Mouse (Mus musculus): ENCODE results near the gene Txndc11. TPM values are rescaled to one million over a fixed set of nuclear protein-coding genes. Genes with fewer than 3 reads are reported as not detected.

Gene Txndc11
- polyA plus RNA-seq, 1 experiment from 2014 or later = 39.8 TPM

DNA sequence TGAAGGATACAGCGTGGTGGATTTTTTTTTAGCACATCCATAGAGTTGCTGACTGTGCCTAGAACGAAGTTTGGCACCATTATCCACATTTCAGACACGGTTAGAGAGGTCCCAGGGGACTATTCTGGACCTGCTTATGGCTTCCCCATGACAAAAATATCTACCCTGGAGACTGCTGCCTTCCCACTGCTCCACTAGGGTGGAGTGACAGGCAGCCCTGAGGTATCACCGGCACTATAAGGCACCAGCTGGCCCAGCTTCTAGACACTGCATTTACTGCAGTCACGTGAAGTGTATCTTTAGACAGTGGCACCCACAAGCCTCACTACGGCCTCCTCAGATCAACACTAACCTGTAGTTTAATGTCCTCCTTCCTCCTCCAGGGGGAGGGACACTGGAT is 79.6 kb downstream of the Txndc11 start:
- H3K9ac ChIP-seq = no peak overlapping the region
- ATAC-seq (ENCODE audit: low FRiP score, low read depth) = no peak
- no peak overlapping the region for H3K27ac ChIP-seq
- H3K9me3 ChIP-seq = no peaks in the 10 kb centered on the region
- no peak overlapping the region for H3K4me3 ChIP-seq
- no peaks in the 10 kb centered on the region; the same call in 1 of the 2 replicates for H3K36me3 ChIP-seq
- 88% methylated on average over 6 of the region's 6 CpGs for WGBS
- no peaks in the 10 kb centered on the region for H3K4me1 ChIP-seq
- H3K4me2 ChIP-seq (replicated peaks) = no peak overlapping the region
- no peaks in the 10 kb centered on the region for H3K27me3 ChIP-seq

DNA sequence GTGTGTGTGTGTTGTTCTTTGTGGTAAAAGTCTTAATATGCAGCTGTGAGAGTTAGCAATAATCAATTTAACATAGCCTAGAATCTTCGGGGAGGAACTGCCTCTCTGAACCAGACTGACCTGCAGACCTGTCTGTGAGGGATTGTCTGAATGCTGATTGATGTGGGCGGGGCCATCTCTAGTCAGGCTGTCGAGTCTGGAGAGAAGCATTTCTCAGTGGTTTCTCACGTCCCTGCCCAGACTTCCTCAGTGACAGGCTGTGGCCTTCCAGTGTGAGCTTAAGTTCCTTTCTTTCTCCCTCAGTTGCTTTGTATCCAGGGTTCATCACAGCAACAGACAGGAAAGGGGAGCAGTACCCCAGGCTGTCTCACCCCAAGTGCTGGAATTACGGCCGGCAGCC is 80.0 kb downstream of the Txndc11 start:
- H3K4me3 ChIP-seq = no peak overlapping the region
- no peak overlapping the region for H3K9ac ChIP-seq
- no peaks in the 10 kb centered on the region for H3K4me1 ChIP-seq
- ATAC-seq (ENCODE audit: low FRiP score, low read depth) = no peak
- H3K9me3 ChIP-seq = no peaks in the 10 kb centered on the region
- H3K27me3 ChIP-seq = no peaks in the 10 kb centered on the region
- WGBS = 72% methylated on average over 6 of the region's 6 CpGs
- H3K27ac ChIP-seq = no peak overlapping the region
- no peaks in the 10 kb centered on the region; the same call in 1 of the 2 replicates for H3K36me3 ChIP-seq
- no peak overlapping the region for H3K4me2 ChIP-seq (replicated peaks)

DNA sequence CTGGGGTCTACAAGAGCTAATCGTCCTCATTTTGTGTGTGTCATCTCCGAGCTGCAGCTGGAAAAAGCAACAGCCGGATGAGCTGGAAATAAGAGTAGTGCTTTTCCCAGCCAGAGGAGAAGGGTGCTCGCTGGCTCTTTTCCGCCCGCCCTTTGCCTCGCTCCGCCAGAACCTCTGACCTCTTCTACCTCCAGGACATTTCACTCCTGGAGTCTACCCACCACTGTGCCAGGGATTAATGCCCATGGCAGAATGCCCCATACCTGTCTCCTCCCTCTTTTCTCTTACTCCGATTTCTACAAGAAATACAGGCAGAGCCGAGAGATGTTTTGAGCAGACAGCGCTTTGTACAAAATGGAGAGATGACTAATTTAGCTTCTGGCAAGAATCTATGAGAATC is 83.3 kb downstream of the Txndc11 start:
- no peak overlapping the region for H3K27ac ChIP-seq
- no peak overlapping the region for H3K4me2 ChIP-seq (replicated peaks)
- no peaks in the 10 kb centered on the region for H3K9me3 ChIP-seq
- no peaks in the 10 kb centered on the region for H3K36me3 ChIP-seq
- WGBS = 90% methylated on average over 11 of the region's 11 CpGs
- H3K9ac ChIP-seq = no peak overlapping the region
- H3K4me1 ChIP-seq = no peaks in the 10 kb centered on the region
- no peak for ATAC-seq (ENCODE audit: low FRiP score, low read depth)
- no peaks in the 10 kb centered on the region for H3K27me3 ChIP-seq
- no peak overlapping the region for H3K4me3 ChIP-seq

DNA sequence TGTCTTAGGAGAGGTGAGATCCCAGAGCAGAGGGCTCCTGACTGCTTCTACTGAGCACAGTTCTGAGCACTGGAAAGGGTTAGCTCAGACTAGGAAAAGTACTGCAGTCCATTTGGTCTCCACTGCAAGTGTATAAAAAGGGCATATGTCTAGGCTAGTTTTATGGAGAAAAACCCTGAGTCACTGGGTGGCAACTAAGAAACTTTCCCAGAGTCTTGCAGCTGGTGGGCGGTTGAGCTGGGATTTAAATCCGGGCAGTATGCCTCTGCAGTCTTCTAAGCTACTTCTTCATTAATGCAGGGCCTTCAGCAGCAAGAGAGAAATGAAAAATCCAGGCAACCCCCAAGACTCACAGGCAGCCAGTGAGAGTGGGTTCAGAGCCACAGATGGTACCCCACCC is 84.2 kb downstream of the Txndc11 start:
- Histone ChIP-seq H3K4me1 (0 out of 2 replicates have a peak, but pooled peaks cover under 1% of the 10 kb centered on the region), H3K36me3 (no peaks in the 10 kb centered on the region), H3K27ac (no peak overlapping the region), H3K4me2 (replicated peaks) (no peak overlapping the region), H3K27me3 (no peaks in the 10 kb centered on the region), H3K4me3 (no peak overlapping the region), H3K9ac (no peak overlapping the region), H3K9me3 (no peaks in the 10 kb centered on the region)
- 87% methylated on average over 2 of the region's 2 CpGs for WGBS
- ATAC-seq (ENCODE audit: low FRiP score, low read depth) = no peak

DNA sequence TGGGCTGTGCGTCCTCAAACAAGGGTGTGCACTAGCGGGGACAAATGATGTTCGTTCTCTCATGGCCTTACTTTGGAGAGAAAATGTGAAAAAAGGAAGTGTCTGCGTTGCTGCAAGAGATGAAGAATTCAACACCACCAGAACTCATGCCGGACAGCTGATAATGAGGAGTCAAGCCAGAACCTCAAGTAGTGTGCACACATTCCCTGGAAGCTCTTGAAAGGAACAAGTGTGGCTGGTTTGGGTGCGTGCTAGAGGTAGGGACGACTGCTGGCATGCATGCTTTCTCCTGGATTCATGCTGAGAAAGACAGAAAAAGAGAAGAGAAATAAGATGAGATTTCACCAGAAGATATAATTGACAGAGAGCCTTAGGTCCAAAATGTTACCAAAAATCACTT is 87.3 kb downstream of the Txndc11 start:
- WGBS = 82% methylated on average over 7 of the region's 7 CpGs
- Histone ChIP-seq H3K36me3 (no peaks in the 10 kb centered on the region), H3K4me1 (0 out of 2 replicates have a peak, but pooled peaks cover 4% of the 10 kb centered on the region), H3K9ac (no peak overlapping the region), H3K9me3 (no peaks in the 10 kb centered on the region), H3K4me3 (no peak overlapping the region), H3K27ac (no peak overlapping the region), H3K4me2 (replicated peaks) (no peak overlapping the region), H3K27me3 (no peaks in the 10 kb centered on the region)
- no peak for ATAC-seq (ENCODE audit: low FRiP score, low read depth)

DNA sequence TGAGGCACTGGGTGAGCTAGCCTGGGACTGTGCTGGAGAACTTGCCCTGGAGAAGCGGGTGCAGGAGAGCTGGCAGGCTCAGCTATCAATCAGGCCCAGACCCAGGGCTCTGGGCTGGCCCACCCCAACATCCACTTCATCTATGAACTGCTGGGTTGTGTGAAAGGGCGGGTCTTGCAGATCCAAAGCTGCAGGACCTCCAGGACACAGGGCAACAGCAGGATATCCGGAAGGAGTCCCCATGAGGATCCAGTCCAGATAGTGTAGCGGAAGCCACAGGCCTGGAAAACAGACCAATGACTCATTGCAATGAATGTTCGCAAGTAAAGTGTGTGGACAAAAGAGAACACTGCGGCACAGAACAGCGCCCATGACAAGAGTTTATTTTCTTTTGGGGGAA is 88.0 kb downstream of the Txndc11 start:
- no peaks in the 10 kb centered on the region for H3K27me3 ChIP-seq
- no peaks in the 10 kb centered on the region for H3K9me3 ChIP-seq
- H3K36me3 ChIP-seq = no peaks in the 10 kb centered on the region
- H3K4me1 ChIP-seq = 0 out of 2 replicates have a peak, but pooled peaks cover 4% of the 10 kb centered on the region
- 88% methylated on average over 7 of the region's 7 CpGs for WGBS
- no peak overlapping the region for H3K4me2 ChIP-seq (replicated peaks)
- no peak overlapping the region for H3K9ac ChIP-seq
- no peak for ATAC-seq (ENCODE audit: low FRiP score, low read depth)
- H3K4me3 ChIP-seq = no peak overlapping the region
- H3K27ac ChIP-seq = no peak overlapping the region

DNA sequence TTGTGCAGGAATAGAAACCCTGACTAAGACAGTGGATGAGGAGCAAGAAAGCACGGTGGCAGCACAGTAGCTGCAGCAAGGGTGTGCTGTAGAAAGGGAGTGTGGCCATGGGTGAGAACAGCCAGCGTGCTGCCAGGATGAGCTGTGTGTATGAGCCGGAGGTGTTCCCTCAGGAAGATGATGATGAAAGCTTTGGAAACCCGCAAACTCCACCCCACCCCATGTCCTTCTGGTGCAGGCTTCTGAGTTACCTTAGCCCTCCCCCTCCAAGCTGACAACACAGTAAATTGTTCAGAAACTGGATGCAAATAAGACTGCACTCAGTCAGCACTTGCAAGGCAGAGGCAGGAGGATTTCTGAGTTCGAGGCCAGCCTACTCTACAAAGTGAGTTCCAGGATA is 91.2 kb downstream of the Txndc11 start:
- no peak overlapping the region for H3K4me2 ChIP-seq (replicated peaks)
- no peak overlapping the region for H3K9ac ChIP-seq
- no peaks in the 10 kb centered on the region for H3K27me3 ChIP-seq
- no peaks in the 10 kb centered on the region for H3K9me3 ChIP-seq
- no peak overlapping the region for H3K27ac ChIP-seq
- WGBS = 86% methylated on average over 5 of the region's 5 CpGs
- H3K36me3 ChIP-seq = no peaks in the 10 kb centered on the region
- no peak overlapping the region for H3K4me3 ChIP-seq
- H3K4me1 ChIP-seq = 0 out of 2 replicates have a peak, but pooled peaks cover 4% of the 10 kb centered on the region
- no peak for ATAC-seq (ENCODE audit: low FRiP score, low read depth)

DNA sequence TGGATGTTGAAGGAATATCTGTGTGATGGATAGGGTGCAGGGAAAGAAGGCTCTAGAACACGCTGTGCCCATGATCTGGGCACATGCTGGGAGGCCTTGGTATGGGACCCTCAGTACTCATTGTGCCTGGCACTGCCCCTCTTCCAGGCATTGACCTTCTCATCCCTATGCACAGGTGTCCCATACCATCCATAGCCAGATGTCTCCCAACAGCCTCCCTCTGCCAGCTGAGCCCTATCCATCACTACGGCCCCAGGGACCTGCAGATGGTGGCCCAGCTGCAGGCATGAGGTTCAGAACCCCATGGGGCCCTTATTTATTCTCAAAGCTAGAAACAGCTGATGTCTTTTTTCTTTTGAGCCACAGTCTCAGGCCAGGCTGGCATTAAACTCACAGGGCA is 93.8 kb downstream of the Txndc11 start:
- H3K9ac ChIP-seq = no peak overlapping the region
- H3K4me1 ChIP-seq = 0 out of 2 replicates have a peak, but pooled peaks cover 4% of the 10 kb centered on the region
- 78% methylated on average over 2 of the region's 2 CpGs for WGBS
- ATAC-seq (ENCODE audit: low FRiP score, low read depth) = no peak
- H3K4me2 ChIP-seq (replicated peaks) = no peak overlapping the region
- H3K27ac ChIP-seq = no peak overlapping the region
- H3K27me3 ChIP-seq = no peaks in the 10 kb centered on the region
- no peaks in the 10 kb centered on the region for H3K36me3 ChIP-seq
- H3K9me3 ChIP-seq = no peaks in the 10 kb centered on the region
- no peak overlapping the region for H3K4me3 ChIP-seq

DNA sequence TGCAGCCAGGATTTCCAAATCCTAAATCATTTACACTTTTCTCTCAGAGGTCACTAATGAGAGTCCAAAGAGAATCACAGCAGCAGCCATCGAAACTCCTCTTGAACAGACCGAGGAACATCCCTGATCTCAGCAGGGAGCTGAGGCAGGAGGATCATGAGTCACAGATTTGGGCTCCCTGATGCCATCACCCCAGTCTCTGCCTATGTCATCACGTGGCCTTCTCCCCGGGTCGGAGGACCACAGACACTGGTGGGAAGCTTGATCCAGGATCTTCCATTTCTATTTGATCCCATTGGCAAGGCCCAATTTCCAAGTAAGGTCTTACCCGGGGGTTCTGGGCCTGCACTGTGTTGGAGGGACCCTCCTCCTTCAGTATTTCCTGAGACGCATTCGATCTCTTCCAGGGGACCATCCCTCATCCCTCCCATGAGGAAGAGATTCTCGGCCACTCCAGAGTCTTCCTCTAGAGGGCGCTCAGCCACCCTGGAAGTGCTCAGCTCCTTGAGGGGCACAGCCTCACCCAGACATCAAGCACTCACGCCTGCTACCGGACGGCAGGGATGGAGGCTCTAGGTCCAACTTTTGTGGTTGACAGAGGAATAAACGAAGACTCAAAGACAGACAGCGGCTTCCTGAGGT is 98.5 kb downstream of the Txndc11 start:
- no peak overlapping the region for H3K27ac ChIP-seq
- H3K36me3 ChIP-seq = no peaks in the 10 kb centered on the region
- WGBS = 24% methylated on average over 15 of the region's 15 CpGs
- H3K9me3 ChIP-seq = no peaks in the 10 kb centered on the region
- H3K4me2 ChIP-seq (replicated peaks) = no peak overlapping the region
- ATAC-seq (ENCODE audit: low FRiP score, low read depth) = peak; percentile 39; the same call in 1 of the 2 replicates
- no peaks in the 10 kb centered on the region for H3K4me1 ChIP-seq
- H3K9ac ChIP-seq = no peak overlapping the region; the same call in 1 of the 2 replicates
- no peaks in the 10 kb centered on the region for H3K27me3 ChIP-seq
- no peak overlapping the region for H3K4me3 ChIP-seq

DNA sequence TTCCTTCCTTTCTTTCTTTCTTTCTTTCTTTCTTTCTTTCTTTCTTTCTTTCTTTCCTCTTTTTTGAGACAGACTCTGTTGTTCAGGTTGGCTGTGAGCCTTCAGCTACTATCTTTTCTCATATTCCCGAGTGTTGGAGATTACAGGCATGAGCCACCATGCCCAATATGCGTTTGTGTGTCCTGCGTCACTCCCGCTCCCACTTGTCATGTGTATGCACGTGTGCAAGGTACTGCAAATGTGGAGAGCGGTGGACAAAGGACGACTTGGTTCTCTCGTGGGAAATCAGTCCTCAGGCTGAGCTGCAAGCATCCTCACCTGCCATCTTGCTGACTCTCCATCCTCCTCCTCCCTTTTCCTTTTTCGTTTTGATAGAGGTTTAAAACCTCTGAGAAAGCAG is 99.2 kb downstream of the Txndc11 start:
- no peak for ATAC-seq (ENCODE audit: low FRiP score, low read depth)
- H3K9me3 ChIP-seq = no peaks in the 10 kb centered on the region
- 87% methylated on average over 9 of the region's 9 CpGs for WGBS
- no peak overlapping the region for H3K4me3 ChIP-seq
- H3K4me1 ChIP-seq = no peaks in the 10 kb centered on the region
- no peak overlapping the region for H3K27ac ChIP-seq
- H3K9ac ChIP-seq = no peak overlapping the region
- no peak overlapping the region for H3K4me2 ChIP-seq (replicated peaks)
- no peaks in the 10 kb centered on the region for H3K36me3 ChIP-seq
- no peaks in the 10 kb centered on the region for H3K27me3 ChIP-seq

DNA sequence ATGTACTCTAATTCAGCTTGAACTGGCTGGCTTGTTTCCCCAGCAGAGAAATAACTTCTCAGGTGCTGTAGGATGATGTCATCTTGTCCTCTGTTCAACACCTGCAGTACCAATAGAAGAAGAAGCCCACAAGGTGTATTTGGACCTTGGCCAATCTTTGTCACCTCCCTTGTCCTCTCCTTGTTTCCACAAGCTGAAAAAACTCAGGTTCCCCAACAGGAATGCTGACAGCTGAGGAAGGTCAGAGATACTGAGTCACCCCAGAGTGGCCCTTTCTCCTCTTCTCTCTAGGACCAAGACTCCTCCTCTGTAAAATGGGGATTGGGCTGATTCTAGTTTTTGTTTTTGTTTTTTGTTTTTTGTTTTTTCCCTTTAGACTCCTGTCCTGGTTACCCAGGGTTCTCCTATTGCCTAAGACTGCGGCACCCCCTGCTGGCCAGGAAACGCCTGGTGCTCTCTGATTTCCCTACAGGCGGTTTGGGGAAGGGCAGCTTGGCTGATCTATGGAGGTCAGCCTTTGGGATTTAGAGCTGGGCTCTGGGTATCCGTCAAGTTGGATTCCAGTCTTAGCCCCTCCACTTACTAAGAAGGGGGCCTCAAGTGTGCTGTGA is 100.2 kb downstream of the Txndc11 start:
- no peaks in the 10 kb centered on the region for H3K36me3 ChIP-seq
- 2% methylated on average over 4 of the region's 4 CpGs for WGBS
- no peak overlapping the region for H3K27ac ChIP-seq
- no peak overlapping the region for H3K9ac ChIP-seq
- no peak overlapping the region for H3K4me3 ChIP-seq
- no peak overlapping the region for H3K4me2 ChIP-seq (replicated peaks)
- no peaks in the 10 kb centered on the region for H3K27me3 ChIP-seq
- no peaks in the 10 kb centered on the region for H3K9me3 ChIP-seq
- ATAC-seq (ENCODE audit: low FRiP score, low read depth) = peak; percentile 30; the same call in 1 of the 2 replicates
- H3K4me1 ChIP-seq = no peaks in the 10 kb centered on the region

DNA sequence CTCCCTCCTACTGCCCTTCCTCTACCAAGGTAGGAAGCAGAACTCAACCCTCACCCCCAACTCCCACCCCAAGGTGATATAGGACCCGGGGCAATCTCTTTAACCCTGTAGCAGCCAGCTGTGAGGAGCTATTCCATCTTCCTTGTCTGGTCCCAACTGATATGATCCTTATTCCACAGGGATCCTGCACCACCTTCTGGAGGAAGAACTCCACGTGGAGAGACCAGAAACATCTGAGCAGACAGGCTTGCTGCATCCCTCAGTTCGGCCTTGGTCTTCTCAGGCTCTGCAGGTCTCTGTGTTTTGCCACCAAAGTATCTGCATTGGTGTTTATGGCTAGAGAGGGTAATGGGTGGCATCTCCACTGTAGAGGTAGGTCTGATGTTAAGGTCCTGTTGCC is 103.1 kb downstream of the Txndc11 start:
- H3K36me3 ChIP-seq = no peaks in the 10 kb centered on the region
- H3K9me3 ChIP-seq = no peaks in the 10 kb centered on the region
- no peak for ATAC-seq (ENCODE audit: low FRiP score, low read depth)
- no peaks in the 10 kb centered on the region for H3K4me1 ChIP-seq
- no peak overlapping the region for H3K4me3 ChIP-seq
- 50% methylated on average over 3 of the region's 3 CpGs for WGBS
- no peaks in the 10 kb centered on the region for H3K27me3 ChIP-seq
- H3K4me2 ChIP-seq (replicated peaks) = no peak overlapping the region
- no peak overlapping the region for H3K9ac ChIP-seq
- no peak overlapping the region for H3K27ac ChIP-seq

DNA sequence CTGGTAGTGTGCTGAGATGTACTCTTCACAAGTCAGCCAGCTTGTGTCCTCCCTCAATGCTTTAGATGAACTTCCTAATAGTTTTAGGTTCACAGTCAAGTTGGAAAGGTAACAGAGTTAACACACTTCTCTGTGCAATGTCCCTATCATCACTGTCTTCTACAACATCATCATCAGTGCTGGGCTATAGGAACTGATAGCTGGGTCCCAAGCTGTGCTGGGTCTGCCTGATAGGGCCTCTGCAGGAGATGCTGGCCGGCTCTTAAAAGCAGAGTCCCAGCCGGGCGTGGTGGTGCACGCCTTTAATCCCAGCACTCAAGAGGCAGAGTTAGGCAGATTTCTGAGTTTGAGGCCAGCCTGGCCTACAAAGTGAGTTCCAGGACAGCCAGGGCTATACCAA is 103.6 kb downstream of the Txndc11 start:
- 77% methylated on average over 4 of the region's 4 CpGs for WGBS
- ATAC-seq (ENCODE audit: low FRiP score, low read depth) = no peak
- H3K27me3 ChIP-seq = no peaks in the 10 kb centered on the region
- no peak overlapping the region for H3K27ac ChIP-seq
- no peak overlapping the region for H3K4me3 ChIP-seq
- no peaks in the 10 kb centered on the region for H3K9me3 ChIP-seq
- no peak overlapping the region for H3K9ac ChIP-seq
- H3K4me1 ChIP-seq = no peaks in the 10 kb centered on the region
- no peaks in the 10 kb centered on the region for H3K36me3 ChIP-seq
- H3K4me2 ChIP-seq (replicated peaks) = no peak overlapping the region
